Mouse (Mus musculus) forebrain, embryonic 13.5 days (tissue): Measurements from ENCODE around the gene Sult2a1. TPM values are rescaled to one million over a fixed set of nuclear protein-coding genes. Genes with fewer than 3 reads are reported as not detected.
"Not testable (repeated sequence)": the region's sequence is repeated elsewhere in the genome, so short reads cannot be mapped to it uniquely, and the experiment has no call there.

Experiments
- ATAC-seq: fragments of 200-750 bp; cut with Nextera tagmentation; 2 replicates; pipeline ENCODE4 v1.8.0; 2017
- H3K27ac ChIP-seq: fragments of 300-500 bp; sonication (generic); 2 replicates; pipeline ENCODE4 v1.5.1; 2015; ENCODE audit warnings: inconsistent platforms, mild to moderate bottlenecking, moderate library complexity
- H3K27me3 ChIP-seq: fragments of 300-500 bp; sonication (generic); 2 replicates; pipeline ENCODE4 v1.6.1; 2015; ENCODE audit warnings: mild to moderate bottlenecking, inconsistent platforms
- H3K36me3 ChIP-seq: fragments of 300-500 bp; sonication (generic); 2 replicates; pipeline ENCODE4 v1.6.1; 2015; ENCODE audit warnings: mild to moderate bottlenecking, inconsistent platforms; ENCODE audit not compliant: poor library complexity, severe bottlenecking
- H3K4me1 ChIP-seq: fragments of 300-500 bp; sonication (generic); 2 replicates; pipeline ENCODE4 v1.6.1; 2015; ENCODE audit warnings: inconsistent platforms
- H3K4me2 ChIP-seq: fragments of 300-500 bp; sonication (generic); 2 replicates; pipeline ENCODE4 v1.6.1; 2015; ENCODE audit warnings: inconsistent platforms, mild to moderate bottlenecking, moderate library complexity
- H3K4me3 ChIP-seq: fragments of 300-500 bp; sonication (generic); 2 replicates; pipeline ENCODE4 v1.5.1; 2015; ENCODE audit warnings: mild to moderate bottlenecking, inconsistent platforms
- H3K9ac ChIP-seq: fragments of 300-500 bp; sonication (generic); 2 replicates; pipeline ENCODE4 v1.6.1; 2015; ENCODE audit warnings: mild to moderate bottlenecking, inconsistent platforms
- H3K9me3 ChIP-seq: fragments of 300-500 bp; sonication (generic); replicated peaks from 2 replicates; pipeline ENCODE4 v1.6.1; 2016; ENCODE audit warnings: inconsistent platforms
- WGBS: fragments of 180-500 bp; shearing (Covaris S2); methylation state at CpG from one replicate; pipeline ENCODE4 v1.1.7; 2015; 5-methylcytosine and 5-hydroxymethylcytosine counted together
- polyA plus RNA-seq: library from polyadenylated mRNA; unstranded; fragments of >200 nt; fragmentation: Nextera tagmentation; extraction: Ambion mirVana; gene quantifications from 2 replicates; pipeline ENCODE4 v1.2.1, GENCODE M21; 2015

Gene Sult2a1
- not detected in 2 replicates for polyA plus RNA-seq

- not testable (repeated sequence) for H3K27ac ChIP-seq, H3K4me1 ChIP-seq, H3K9me3 ChIP-seq, H3K9ac ChIP-seq, H3K4me2 ChIP-seq, H3K4me3 ChIP-seq, ATAC-seq, H3K36me3 ChIP-seq, H3K27me3 ChIP-seq
- 100% methylated on average over 1 of the region's 2 CpGs for WGBS
These were observed at the start of gene Sult2a1 for GRCm38 (mm10) chr7:13837309-13837708. Gene Sult2a1, minus strand, starts transcription at chr7:13837409.

GRCm38 (mm10) chr7:13813913-13814312, 23.3 kb downstream of the Sult2a1 start:
- Histone ChIP-seq H3K36me3 (no peaks in the 10 kb centered on the region), H3K9ac (no peak overlapping the region), H3K4me1 (no peaks in the 10 kb centered on the region), H3K27me3 (no peaks in the 10 kb centered on the region), H3K4me3 (no peak overlapping the region), H3K27ac (no peak overlapping the region), H3K4me2 (no peak overlapping the region), H3K9me3 (peaks cover 26% of the 10 kb centered on the region)
- ATAC-seq = no peak
- WGBS = 79% methylated on average over 1 of the region's 1 CpGs

Other genes starting within 250 kb of the Sult2a1 start
- not detected in 2 replicates for gene Sult2a5, start 213.4 kb downstream of the Sult2a1 start, polyA plus RNA-seq
- gene Sult2a2, start 103.9 kb downstream of the Sult2a1 start, polyA plus RNA-seq = not detected in 2 replicates
- not detected in 2 replicates for gene Sult2a4, start 152.2 kb upstream of the Sult2a1 start, polyA plus RNA-seq